Mouse (Mus musculus) bone marrow macrophage, adult 2 months (primary cell): ENCODE measurements around the gene Lysmd3.

Source experiments
- CTCF ChIP-seq: IDR thresholded peaks from 2 replicates; pipeline ENCODE4 v1.5.1; 2012; ENCODE audit warnings: low read depth, mild to moderate bottlenecking, low read length, moderate library complexity
- POLR2A ChIP-seq: IDR thresholded peaks from 2 replicates; pipeline ENCODE4 v1.6.1; 2012; ENCODE audit warnings: mild to moderate bottlenecking, low read depth, low read length, borderline replicate concordance

DNA sequence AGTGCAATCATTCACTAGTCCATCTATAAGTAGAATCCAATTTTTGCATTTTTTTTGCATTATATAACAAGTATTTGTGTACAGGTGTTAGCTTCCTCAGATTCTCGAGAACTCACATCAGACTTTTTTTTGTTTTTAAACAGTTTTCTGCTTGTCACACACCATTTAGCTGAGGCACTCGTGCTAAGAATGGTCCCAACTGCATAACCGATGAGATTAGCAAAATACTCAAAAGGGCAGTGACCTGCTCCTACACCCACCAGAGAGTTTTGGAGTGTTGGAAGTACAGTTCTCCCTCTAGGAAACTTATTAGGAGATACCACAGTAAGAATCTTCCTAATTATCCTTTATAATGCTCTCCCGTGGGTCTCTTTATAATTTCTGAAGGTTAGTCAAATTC, 52.3 kb downstream of the Lysmd3 start:
- TF ChIP-seq CTCF (no peak), POLR2A (no peak)
